Mouse (Mus musculus) heart, adult 2 months (tissue): Measurements from ENCODE around the gene Aldh3b2. TPM values are rescaled to one million over a fixed set of nuclear protein-coding genes. Genes with fewer than 3 reads are reported as not detected.
A peak's percentile ranks its signal among the peaks of the same experiment; 100 is the strongest.

Experiments used
- DNase-seq, 2 experiments: peaks; one replicate each; pipeline ENCODE4 v3.0.0; 2021
- H3K27ac ChIP-seq: fragments of 200-600 bp; 2 replicates; pipeline ENCODE4 v1.8.1; 2022
- H3K27me3 ChIP-seq: fragments of 200-500 bp; 2 replicates; pipeline ENCODE4 v1.6.1; 2012; ENCODE audit warnings: mild to moderate bottlenecking, low read length, inconsistent platforms, mixed read lengths; ENCODE audit not compliant: control insufficient read depth, insufficient read depth
- H3K36me3 ChIP-seq: fragments of 200-500 bp; 2 replicates; pipeline ENCODE4 v1.6.1; 2012; ENCODE audit warnings: low read length, inconsistent platforms; ENCODE audit not compliant: control insufficient read depth, insufficient read depth
- H3K4me1 ChIP-seq: fragments of 200-500 bp; 2 replicates; pipeline ENCODE4 v1.6.1; 2011; ENCODE audit warnings: low read length; ENCODE audit not compliant: control insufficient read depth, insufficient read depth
- H3K4me3 ChIP-seq: fragments of 200-600 bp; 2 replicates; pipeline ENCODE4 v1.8.1; 2022
- H3K79me2 ChIP-seq: fragments of 200-500 bp; replicated peaks from 2 replicates; pipeline ENCODE4 v1.6.1; 2012; ENCODE audit warnings: mild to moderate bottlenecking, inconsistent platforms, low read length, moderate library complexity, mixed read lengths; ENCODE audit not compliant: control insufficient read depth, insufficient read depth
- H3K9ac ChIP-seq: fragments of 200-500 bp; 2 replicates; pipeline ENCODE4 v1.6.1; 2012; ENCODE audit warnings: low read depth, mild to moderate bottlenecking, control low read depth, inconsistent platforms, low read length, mixed read lengths
- CTCF ChIP-seq: fragments of 200-600 bp; IDR thresholded peaks from 2 replicates; pipeline ENCODE4 v1.8.1; 2022; ENCODE audit warnings: antibody characterized with exemption, mild to moderate bottlenecking, moderate library complexity
- EP300 ChIP-seq: fragments of 200-500 bp; IDR thresholded peaks from 2 replicates; pipeline ENCODE4 v1.6.1; 2011; ENCODE audit warnings: low read depth, low read length, control low read depth; ENCODE audit not compliant: insufficient read depth
- POLR2A ChIP-seq: fragments of 200-500 bp; IDR thresholded peaks from 2 replicates; pipeline ENCODE4 v1.6.1; 2011; ENCODE audit warnings: mild to moderate bottlenecking, low read depth, low read length, control low read depth; ENCODE audit not compliant: insufficient read depth
- WGBS: fragments of 180-500 bp; shearing (Covaris S2); methylation state at CpG from one replicate; pipeline ENCODE4 v1.1.7; 2018; 5-methylcytosine and 5-hydroxymethylcytosine counted together
- intact Hi-C: fragments of 180-260 bp; cut with DNase I; formaldehyde crosslinking; loops from one replicate; pipeline ENCODE4 v1.15.1; 2025
- polyA plus RNA-seq: library from polyadenylated mRNA; depleted of rRNA; stranded (reverse); fragments of >200 nt; gene quantifications from 2 replicates; pipeline ENCODE4 v1.2.3, GENCODE M21; 2012
- total RNA-seq, 2 experiments: library from RNA; stranded (reverse); gene quantifications; 2 replicates each; pipeline ENCODE4 v1.2.3; 2021

The Aldh3b2 gene
- total and polyA plus RNA-seq, 3 experiments = 0.18 to 1.6 (median 0.26) TPM

DNA sequence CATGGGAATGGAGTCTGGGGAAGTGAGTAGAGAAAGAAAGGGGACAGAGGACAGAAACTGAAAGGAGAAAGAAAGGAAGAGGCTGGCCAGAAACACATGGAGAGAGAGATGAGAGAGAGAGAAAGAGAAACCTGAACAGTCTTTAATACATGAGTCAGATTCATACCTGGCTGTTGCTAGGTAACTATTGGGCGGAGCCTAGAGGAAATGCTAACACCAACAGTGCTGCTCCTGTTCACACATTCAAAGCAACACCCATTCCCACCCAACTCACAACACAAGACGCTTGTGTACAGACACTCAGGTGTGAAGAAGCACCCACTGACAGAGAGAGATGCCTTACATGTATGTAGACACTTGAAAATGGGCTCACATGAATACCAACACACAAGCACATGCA is 3.7 kb downstream of the Aldh3b2 start:
- H3K9ac ChIP-seq = no peak overlapping the region

DNA sequence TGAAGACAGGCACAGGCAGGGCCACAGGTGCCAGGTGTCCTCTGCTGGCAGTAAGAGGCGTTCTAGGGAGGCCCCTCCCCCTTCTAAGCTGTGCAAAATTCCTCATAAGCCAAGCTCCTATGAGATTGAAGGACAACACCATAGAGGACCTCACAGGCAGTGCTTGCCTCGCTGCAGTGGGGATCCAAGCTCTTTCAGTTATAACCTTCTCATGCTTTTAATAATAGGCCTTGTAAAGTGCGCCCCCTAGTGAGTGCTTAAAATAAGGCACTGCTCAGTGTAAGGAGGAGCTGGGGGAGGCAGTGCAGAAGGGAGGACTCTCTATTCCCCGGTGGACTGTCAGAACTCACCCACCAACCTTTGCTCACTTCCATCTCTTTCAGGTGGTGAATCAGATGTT is 8.2 kb downstream of the Aldh3b2 start:
- 11% methylated on average over 4 of the region's 4 CpGs for WGBS
- DNase-seq = peak; percentile 65 to 67

More for the DNA sequence above, 3.7 kb downstream of the Aldh3b2 start:
- H3K27ac ChIP-seq = no peak overlapping the region
- H3K4me3 ChIP-seq = no peak overlapping the region
- TF ChIP-seq POLR2A (no peak), EP300 (no peak), CTCF (no peak)
- WGBS = 79% methylated on average over 2 of the region's 2 CpGs
- DNase-seq = no peak
- H3K36me3 ChIP-seq = no peaks in the 10 kb centered on the region
- intact Hi-C loops = no loop called here
- H3K79me2 ChIP-seq = no peaks in the 10 kb centered on the region
- no peaks in the 10 kb centered on the region for H3K27me3 ChIP-seq
- H3K4me1 ChIP-seq = peaks cover 1% of the 10 kb centered on the region; the same call in 1 of the 2 replicates

DNA sequence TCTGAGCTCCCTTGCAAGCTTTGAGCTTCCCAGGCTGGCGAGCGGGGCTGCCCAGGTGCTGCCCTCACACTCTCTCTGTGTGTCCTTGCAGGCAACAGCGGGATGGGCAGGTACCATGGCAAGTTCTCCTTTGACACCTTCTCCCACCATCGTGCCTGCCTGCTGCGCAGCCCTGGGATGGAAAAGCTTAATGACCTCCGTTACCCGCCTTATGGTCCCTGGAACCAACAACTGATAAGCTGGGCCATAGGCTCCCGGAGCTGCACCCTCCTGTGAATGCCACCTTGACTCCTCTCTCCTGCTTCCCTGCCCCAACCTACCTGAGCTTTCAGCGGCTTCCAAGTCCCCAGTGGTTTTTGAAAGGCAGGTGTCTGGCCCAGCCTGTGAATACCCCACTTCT is 8.8 kb downstream of the Aldh3b2 start:
- Histone ChIP-seq H3K27me3 (no peaks in the 10 kb centered on the region), H3K9ac (no peak overlapping the region), H3K4me3 (no peak overlapping the region), H3K4me1 (peaks cover 15% of the 10 kb centered on the region), H3K27ac (no peak overlapping the region), H3K79me2 (no peaks in the 10 kb centered on the region), H3K36me3 (no peaks in the 10 kb centered on the region)
- no peak for DNase-seq
- TF ChIP-seq POLR2A (no peak), CTCF (no peak), EP300 (no peak)
- intact Hi-C loops = loop anchor here (1.0 to 10.0 kb wide), 5 partner anchors 35 to 376 kb away; partner anchors contain the start of gene Chka
- 70% methylated on average over 9 of the region's 9 CpGs for WGBS

More for the DNA sequence above, 8.2 kb downstream of the Aldh3b2 start:
- TF ChIP-seq EP300 (no peak), CTCF (peak; percentile 93)
- Histone ChIP-seq H3K79me2 (no peaks in the 10 kb centered on the region), H3K4me3 (no peak overlapping the region), H3K4me1 (peaks cover 10% of the 10 kb centered on the region), H3K27me3 (no peaks in the 10 kb centered on the region), H3K9ac (no peak overlapping the region), H3K27ac (no peak overlapping the region), H3K36me3 (no peaks in the 10 kb centered on the region)
- intact Hi-C loops = loop anchor here (1.0 to 10.0 kb wide), 5 partner anchors 34 to 376 kb away; partner anchors contain the start of gene Chka

DNA sequence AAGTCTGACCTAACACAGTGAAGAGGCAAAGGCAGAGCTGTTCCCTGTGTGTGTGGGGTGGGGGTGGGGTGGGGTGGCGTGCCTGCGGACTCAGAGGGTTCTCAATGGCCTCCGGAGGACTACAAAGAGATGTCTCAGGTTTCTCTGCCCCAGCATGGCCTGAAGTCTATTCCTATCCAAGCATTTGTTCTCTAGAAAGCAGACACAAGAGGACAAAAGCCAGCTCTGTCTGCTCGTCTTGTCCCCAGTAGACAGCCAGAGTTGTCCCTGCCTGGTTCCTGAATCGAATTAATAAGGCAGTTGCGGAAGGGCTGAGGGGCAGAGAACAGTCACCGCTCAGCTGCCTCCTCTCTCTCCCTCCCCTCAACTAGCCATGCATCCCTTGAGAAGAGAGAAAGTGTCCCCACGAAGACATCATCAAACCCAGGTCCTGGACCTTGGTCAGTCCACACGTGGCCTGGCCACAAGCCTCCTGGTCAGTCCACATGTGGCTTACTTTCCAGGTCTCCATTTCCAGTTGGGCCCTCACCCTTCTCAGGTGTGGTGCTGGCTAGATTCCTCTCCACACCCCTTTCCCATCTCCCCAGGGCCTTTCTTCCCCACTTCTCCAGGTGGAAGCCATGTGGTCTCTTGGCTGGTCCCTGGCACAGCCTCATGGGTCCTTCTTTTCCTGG is 11.5 kb downstream of the Aldh3b2 start:
- H3K9ac ChIP-seq = no peak overlapping the region
- H3K79me2 ChIP-seq = no peaks in the 10 kb centered on the region
- no peak overlapping the region for H3K27ac ChIP-seq
- H3K4me3 ChIP-seq = no peak overlapping the region
- H3K4me1 ChIP-seq = peaks cover 27% of the 10 kb centered on the region
- intact Hi-C loops = loop anchor here (5.0 to 10.0 kb wide), 4 partner anchors 131 to 379 kb away; partner anchors contain the start of gene Chka
- H3K36me3 ChIP-seq = peaks cover 3% of the 10 kb centered on the region; the same call in 1 of the 2 replicates
- no peak for DNase-seq
- no peak for TF ChIP-seq CTCF
- TF ChIP-seq POLR2A = no peak
- no peak for TF ChIP-seq EP300
- 65% methylated on average over 9 of the region's 9 CpGs for WGBS
- no peaks in the 10 kb centered on the region for H3K27me3 ChIP-seq

DNA sequence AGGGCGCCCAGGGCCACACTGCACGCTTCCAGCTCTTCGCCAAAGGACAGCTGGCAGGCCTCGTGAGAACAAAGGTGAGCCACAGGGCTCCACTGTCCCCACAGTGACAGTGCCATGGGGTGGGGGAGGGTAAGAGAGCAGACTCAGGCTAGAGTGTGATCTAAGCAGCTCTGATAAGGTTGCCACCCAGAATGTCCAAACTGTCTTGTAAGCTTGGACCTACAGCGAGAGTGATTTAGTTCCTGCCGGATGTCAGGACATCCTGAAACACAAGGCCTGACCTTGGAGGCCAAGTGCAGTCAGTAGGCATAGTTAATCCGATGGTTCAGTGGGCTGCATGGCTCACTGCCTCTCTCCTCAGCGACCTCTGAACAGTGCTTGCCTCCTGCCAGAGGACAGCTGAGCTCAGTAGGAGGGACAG is 13.1 kb downstream of the Aldh3b2 start:
- peak; percentile 46 for TF ChIP-seq POLR2A
- no peak for TF ChIP-seq CTCF
- TF ChIP-seq EP300 = peak; percentile 90
- WGBS = 16% methylated on average over 8 of the region's 8 CpGs
- peak; percentile 61 to 70 for DNase-seq
- Histone ChIP-seq H3K4me1 (peaks cover 26% of the 10 kb centered on the region), H3K4me3 (no peak overlapping the region), H3K79me2 (no peaks in the 10 kb centered on the region), H3K9ac (peak overlapping the region; percentile 17; the same call in 1 of the 2 replicates), H3K36me3 (peaks cover 3% of the 10 kb centered on the region; the same call in 1 of the 2 replicates), H3K27ac (peak overlapping the region; percentile 70), H3K27me3 (no peaks in the 10 kb centered on the region)
- intact Hi-C loops = loop anchor here (10.0 kb wide), 1 partner anchor 380 kb away; no protein-coding TSS in a partner anchor

DNA sequence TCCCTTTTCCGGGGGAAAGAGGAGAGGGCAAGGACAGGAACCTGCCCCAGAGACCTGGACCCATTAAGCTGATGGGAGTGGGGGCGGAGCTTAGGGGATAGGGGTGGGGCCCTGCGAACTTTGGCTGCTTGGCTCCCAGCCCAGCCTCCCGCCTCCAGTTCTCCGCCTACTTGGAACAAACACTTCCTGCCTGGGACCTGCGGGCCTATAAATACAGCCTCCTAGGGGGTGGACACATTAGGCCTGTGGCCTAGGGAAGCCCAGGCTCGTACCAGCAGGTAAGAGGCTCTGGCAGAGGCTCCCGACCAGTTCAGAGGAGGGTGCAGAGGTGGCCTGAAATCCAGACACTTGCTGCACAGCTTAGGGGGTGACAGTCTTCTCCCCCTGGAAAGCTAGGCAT is 14.2 kb downstream of the Aldh3b2 start, which contains the start of gene Acy3:
Acy3 (plus strand) TSS at position 237 of the 400 bp plus-strand sequence.
- no peaks in the 10 kb centered on the region for H3K79me2 ChIP-seq
- TF ChIP-seq EP300 (peak; percentile 49; the same call in 1 of the 2 replicates), CTCF (no peak), POLR2A (peak; percentile 98)
- intact Hi-C loops = loop anchor here (10.0 kb wide), 1 partner anchor 382 kb away; no protein-coding TSS in a partner anchor
- peak; percentile 90 to 91 for DNase-seq
- H3K9ac ChIP-seq = peak within 1 kb of the TSS; percentile 51
- peaks cover 26% of the 10 kb centered on the region for H3K4me1 ChIP-seq
- H3K27ac ChIP-seq = peak within 1 kb of the TSS; percentile 70
- 8% methylated on average over 8 of the region's 8 CpGs for WGBS
- H3K4me3 ChIP-seq = peak within 1 kb of the TSS; percentile 24; the same call in 1 of the 2 replicates
- H3K27me3 ChIP-seq = no peaks in the 10 kb centered on the region
- H3K36me3 ChIP-seq = peaks cover 3% of the 10 kb centered on the region; the same call in 1 of the 2 replicates
